Mouse (Mus musculus) cerebral cortex, adult 2 months (tissue): Measurements from ENCODE around the gene P2rx4.

ENCODE experiments used
- WGBS: fragments of 180-500 bp; shearing (Covaris S2); methylation state at CpG from one replicate; pipeline ENCODE4 v1.1.7; 2018; 5-methylcytosine and 5-hydroxymethylcytosine counted together

Gene P2rx4

DNA sequence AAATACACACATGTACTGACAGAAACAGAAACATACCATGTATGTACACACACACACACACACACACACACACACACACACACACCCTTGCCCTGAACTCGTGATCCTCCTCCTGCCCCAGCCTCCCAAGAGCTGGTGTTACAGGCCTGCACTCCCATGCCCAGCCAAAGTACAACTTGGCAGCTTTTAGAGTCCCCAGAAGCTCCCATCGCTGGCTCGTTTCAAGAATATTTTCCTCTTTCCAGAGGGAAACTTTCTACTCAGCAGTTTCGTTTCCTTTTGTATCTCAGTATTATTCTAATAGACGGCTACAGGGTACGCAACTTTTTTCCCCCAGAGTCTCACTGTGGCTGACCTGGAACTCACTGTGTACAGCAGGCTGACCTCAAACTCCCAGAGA lies 5.2 kb upstream of the P2rx4 start:
- WGBS = 51% methylated on average over 6 of the region's 6 CpGs

DNA sequence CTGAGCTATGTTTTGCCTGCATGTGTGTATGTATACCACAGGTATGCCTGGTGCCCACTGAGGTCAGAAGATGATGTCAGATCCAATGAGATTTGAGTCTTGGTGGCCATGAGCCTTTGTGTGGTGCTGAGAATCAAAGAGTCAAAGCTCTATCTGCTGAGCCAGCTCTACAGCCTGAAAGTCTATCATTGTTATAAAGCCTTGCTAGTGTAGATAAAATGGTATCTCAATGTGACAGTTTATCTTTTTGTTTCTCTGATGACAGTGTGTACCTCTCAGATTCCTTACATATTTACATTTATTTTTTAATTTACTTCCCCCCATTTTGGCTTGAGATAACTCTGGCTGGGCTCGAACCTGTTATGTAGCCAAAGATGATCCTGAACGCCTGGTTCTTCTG lies 3.8 kb upstream of the P2rx4 start:
- 88% methylated on average over 2 of the region's 2 CpGs for WGBS

GRCm38 (mm10) chr5:122704571-122704970 lies 2.8 kb upstream of the P2rx4 start:
- WGBS = 83% methylated on average over 4 of the region's 4 CpGs

- 84% methylated on average over 3 of the region's 3 CpGs for WGBS
Observed at GRCm38 (mm10) chr5:122705174-122705573, 2.2 kb upstream of the P2rx4 start.

DNA sequence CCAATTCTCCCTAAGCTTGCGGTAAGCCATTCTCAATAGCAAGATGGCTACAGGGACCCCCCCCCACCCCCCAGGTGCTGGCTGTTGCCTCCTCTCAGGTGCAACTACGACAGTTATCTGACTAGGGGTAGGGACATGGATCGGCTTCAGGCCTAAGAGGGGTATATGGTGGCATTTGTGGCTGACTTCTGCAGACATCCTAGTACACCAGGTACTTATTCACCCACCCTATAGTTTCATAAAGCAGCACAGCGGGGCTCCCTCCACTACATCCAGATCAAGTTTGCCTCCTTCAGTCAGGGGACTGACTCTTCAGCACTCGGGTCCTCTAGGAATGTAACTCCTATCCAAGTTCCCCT lies 448 bp upstream of the P2rx4 start:
- 38% methylated on average over 5 of the region's 5 CpGs for WGBS

- whole genome bisulfite sequencing = 84% methylated on average over 6 of the region's 6 CpGs
Observed at GRCm38 (mm10) chr5:122708819-122709218, 1.5 kb downstream of the P2rx4 start.

- 48% methylated on average over 1 of the region's 1 CpGs for WGBS
Observed at GRCm38 (mm10) chr5:122715723-122716122, 8.4 kb downstream of the P2rx4 start.

DNA sequence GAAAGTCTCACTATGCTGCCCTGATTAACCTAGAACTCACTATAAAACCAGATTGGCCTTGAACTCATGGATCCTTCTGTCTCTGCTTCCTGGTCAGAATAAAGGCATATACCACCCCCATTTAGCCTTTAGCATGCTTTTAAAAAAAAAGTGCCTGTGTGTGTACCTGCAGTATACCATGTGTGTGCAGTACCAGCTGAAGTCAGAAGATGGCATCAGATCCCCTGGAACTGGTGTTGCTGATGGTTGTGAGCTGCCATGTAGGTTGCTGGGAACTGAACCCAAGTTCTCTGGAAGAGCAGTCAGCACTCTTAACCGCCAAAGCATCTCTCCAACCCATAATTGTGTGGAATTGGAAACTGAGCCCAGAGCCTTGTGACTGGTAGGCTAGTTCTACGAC lies 9.4 kb downstream of the P2rx4 start:
- WGBS = 100% methylated on average over 2 of the region's 2 CpGs

- WGBS = 60% methylated on average over 7 of the region's 7 CpGs
Observed at GRCm38 (mm10) chr5:122718400-122718799, 11.1 kb downstream of the P2rx4 start.

DNA sequence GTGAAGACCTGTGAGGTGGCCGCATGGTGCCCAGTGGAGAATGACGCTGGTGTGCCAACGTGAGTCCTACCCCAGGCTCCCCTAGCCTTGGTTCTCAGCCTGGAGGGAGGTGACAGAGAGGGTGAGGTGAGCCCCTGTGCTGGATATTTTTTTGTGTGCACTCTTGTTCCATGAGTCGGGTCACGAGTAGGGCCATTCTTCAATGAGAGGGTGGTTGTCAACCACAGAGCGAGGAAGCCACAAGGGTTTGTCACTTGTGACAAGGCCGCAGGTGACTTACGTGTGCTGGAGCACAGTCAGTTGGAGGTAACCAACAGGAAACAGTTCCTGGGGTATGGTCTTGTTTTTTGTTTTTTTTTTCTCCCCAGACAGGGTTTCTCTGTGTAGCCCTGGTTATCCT lies 11.8 kb downstream of the P2rx4 start:
- WGBS = 95% methylated on average over 8 of the region's 8 CpGs

DNA sequence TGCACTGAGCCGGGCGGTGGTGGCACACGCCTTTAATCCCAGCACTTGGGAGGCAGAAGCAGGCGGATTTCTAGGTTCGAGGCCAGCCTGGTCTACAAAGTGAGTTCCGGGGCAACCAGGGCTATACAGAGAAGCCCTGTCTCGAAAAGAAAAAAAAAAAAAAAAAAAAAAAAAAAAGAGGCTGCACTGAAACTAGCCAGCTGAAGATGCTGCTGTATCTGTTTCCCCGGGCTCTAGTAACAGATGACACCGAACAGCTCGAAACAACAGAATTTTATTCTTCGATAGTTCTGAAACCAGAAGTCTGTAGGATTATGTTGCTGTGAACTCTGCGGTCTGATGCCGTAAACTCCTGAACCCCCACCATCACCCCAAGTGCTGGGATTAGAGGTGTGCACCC lies 18.1 kb downstream of the P2rx4 start:
- WGBS = 74% methylated on average over 13 of the region's 13 CpGs

- WGBS = 13% methylated on average over 7 of the region's 7 CpGs
Observed at GRCm38 (mm10) chr5:122726068-122726467, 18.7 kb downstream of the P2rx4 start.

DNA sequence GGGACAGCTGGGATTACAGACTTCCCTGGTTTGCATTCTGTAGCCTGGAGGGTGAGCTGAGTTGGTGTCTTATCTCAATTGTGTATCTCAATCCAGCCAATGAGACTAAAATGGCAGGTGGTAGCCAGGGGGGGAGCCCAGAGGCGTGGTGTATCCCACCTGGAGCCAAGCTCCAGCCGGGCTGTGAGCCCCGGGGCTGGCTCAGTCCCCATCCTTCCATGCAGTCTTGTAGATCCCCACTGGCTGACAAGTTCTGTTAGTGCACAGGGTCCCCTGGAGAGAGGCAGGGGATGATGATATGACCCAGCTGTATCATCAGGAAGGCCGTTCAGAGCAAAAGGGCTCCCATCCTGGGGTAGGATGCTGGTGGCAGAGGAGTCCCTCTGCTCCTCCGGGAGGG lies 19.3 kb downstream of the P2rx4 start:
- whole genome bisulfite sequencing = 60% methylated on average over 5 of the region's 5 CpGs

- 79% methylated on average over 7 of the region's 7 CpGs for WGBS
Observed at GRCm38 (mm10) chr5:122727096-122727495, 19.8 kb downstream of the P2rx4 start.

DNA sequence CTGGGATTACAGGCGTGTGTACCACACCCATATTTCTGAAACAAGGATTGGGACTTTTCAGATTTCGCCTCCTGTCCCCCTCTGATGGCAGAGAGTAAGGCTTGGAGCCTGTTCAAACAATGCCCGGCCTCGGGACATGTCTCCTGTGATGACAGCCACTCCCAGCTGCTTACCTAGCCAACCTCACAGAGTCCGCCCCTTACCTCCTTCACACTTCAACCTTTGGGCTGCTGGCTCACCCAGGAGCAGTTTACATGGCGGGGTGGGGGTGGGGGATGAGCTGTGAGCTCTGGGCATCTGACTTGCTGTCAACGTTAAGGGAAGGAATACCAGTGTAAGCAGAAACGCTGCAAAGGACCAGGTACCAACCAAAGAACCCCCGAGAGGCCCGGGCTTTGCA lies 23.4 kb downstream of the P2rx4 start:
- 88% methylated on average over 10 of the region's 10 CpGs for WGBS

GRCm38 (mm10) chr5:122731321-122731720 lies 24.0 kb downstream of the P2rx4 start:
- 70% methylated on average over 8 of the region's 8 CpGs for WGBS

- 46% methylated on average over 15 of the region's 15 CpGs for WGBS
Observed at GRCm38 (mm10) chr5:122731991-122732673, 24.8 kb downstream of the P2rx4 start.

DNA sequence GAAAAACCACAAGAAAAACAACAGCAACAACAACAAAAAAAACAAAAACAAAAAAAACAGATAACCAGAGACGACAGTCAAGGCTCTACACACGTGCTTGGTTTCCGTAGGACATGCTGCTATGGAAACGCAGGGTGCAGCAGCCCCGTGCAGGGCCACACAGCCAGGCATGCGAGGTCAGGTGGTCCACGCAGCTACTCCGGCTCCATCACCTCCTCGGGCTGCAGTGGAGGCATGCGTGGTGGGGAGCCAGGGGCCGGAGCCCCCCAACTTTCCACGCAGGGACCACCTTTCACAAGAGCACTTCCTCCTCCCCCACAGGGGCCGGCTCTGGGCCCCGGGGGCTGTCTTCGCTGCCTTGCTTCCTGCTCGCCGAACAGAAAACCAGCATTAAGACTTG lies 26.5 kb downstream of the P2rx4 start:
- 73% methylated on average over 17 of the region's 17 CpGs for WGBS

GRCm38 (mm10) chr5:122735853-122736252 lies 28.5 kb downstream of the P2rx4 start:
- WGBS = 88% methylated on average over 7 of the region's 7 CpGs

DNA sequence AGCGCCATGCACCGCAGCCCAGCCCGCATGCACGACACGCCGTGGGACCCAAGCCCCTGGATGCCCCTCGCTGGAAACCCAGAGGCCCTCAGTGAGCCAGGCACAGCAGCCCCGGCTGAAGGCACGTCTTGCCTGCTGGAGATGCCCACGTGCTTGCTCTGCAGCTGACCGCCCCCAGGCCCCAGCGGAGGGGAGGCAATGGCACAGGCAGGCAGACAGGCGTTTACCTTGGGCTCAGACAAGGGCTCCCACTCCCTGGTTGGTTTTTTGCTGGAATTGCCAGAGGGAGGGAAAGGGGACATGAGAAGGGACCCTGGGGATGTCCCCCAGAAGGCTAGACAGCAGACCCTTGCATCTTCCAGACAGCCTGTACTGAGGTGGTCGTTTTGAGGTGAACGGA lies 29.4 kb downstream of the P2rx4 start:
- WGBS = 81% methylated on average over 15 of the region's 15 CpGs

- 86% methylated on average over 13 of the region's 13 CpGs for WGBS
Observed at GRCm38 (mm10) chr5:122743880-122744422, 36.6 kb downstream of the P2rx4 start.

DNA sequence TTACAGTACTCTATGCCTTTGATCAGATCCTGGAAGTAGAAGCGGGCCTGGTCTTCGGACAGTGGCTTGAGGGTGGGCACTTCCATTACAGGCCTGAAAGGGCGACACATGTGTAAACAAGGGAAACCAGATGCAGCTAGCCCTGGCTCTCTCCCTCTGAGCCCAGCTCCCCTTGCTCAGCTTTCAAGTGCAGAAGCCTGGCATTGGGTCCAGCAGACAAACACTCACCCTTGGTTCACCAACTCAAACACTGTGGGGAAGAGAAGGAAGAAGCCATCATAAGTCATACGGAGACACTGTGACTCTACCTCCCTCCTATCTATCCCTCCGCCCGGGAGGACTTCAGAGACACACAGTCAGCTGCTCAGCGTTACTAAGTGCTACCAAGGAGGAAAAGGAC lies 40.6 kb downstream of the P2rx4 start:
- 83% methylated on average over 7 of the region's 7 CpGs for WGBS

DNA sequence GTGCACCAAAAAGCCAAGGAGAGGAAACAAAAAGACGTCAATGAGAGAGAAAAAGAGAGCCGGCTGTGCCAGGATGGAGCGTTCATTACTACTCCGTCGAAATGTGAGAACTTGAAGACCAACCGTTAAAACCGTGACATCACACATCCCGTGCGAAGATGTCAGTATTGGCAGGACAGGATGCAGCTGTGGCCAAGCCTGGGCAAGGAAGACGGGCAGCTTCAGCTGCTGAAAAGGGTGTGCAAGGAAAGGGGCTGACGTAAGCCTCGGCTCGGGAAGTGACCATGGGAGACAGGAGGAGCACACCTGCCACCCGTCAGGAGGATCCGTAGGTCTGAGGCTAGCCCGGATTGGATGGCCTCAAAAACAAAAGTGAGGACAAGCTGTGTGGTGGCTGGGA lies 47.1 kb downstream of the P2rx4 start:
- 80% methylated on average over 16 of the region's 16 CpGs for WGBS

- WGBS = 92% methylated on average over 4 of the region's 4 CpGs
Observed at GRCm38 (mm10) chr5:122755620-122756019, 48.3 kb downstream of the P2rx4 start.
